Mouse (Mus musculus) neural tube, embryonic 13.5 days (tissue): ENCODE measurements at regions not wholly inside any gene's neighbourhood (a gene's known extent, or its start where the extent isn't known, plus 50 kb on each side); places are given as distances from the start of the nearest gene placed in this dataset.

Experiments
- ATAC-seq: fragments of 200-750 bp; cut with Nextera tagmentation; 2 replicates; pipeline ENCODE4 v1.8.0; 2017; ENCODE audit warnings: low read depth, mild to moderate bottlenecking, moderate TSS enrichment, moderate library complexity
- H3K27ac ChIP-seq: fragments of 300-500 bp; sonication (generic); replicated peaks from 2 replicates; pipeline ENCODE4 v1.5.1; 2015; ENCODE audit warnings: moderate library complexity, mild to moderate bottlenecking, inconsistent platforms
- H3K27me3 ChIP-seq: fragments of 300-500 bp; sonication (generic); 2 replicates; pipeline ENCODE4 v1.6.1; 2015; ENCODE audit warnings: mild to moderate bottlenecking, inconsistent platforms
- H3K36me3 ChIP-seq: fragments of 300-500 bp; sonication (generic); 2 replicates; pipeline ENCODE4 v1.6.1; 2015; ENCODE audit warnings: mild to moderate bottlenecking, inconsistent platforms
- H3K4me1 ChIP-seq: fragments of 300-500 bp; sonication (generic); replicated peaks from 2 replicates; pipeline ENCODE4 v1.6.1; 2015; ENCODE audit warnings: inconsistent platforms
- H3K4me2 ChIP-seq: fragments of 300-500 bp; sonication (generic); 2 replicates; pipeline ENCODE4 v1.6.1; 2015; ENCODE audit warnings: inconsistent platforms, mild to moderate bottlenecking, moderate library complexity
- H3K4me3 ChIP-seq: fragments of 300-500 bp; sonication (generic); 2 replicates; pipeline ENCODE4 v1.5.1; 2015; ENCODE audit warnings: mild to moderate bottlenecking, inconsistent platforms
- H3K9ac ChIP-seq: fragments of 300-500 bp; sonication (generic); 2 replicates; pipeline ENCODE4 v1.6.1; 2015; ENCODE audit warnings: moderate library complexity, mild to moderate bottlenecking, inconsistent platforms
- H3K9me3 ChIP-seq: fragments of 300-500 bp; sonication (generic); 2 replicates; pipeline ENCODE4 v1.6.1; 2016; ENCODE audit warnings: inconsistent platforms
- WGBS: fragments of 180-500 bp; shearing (Covaris S2); methylation state at CpG from one replicate; pipeline ENCODE4 v1.1.7; 2015; 5-methylcytosine and 5-hydroxymethylcytosine counted together

DNA sequence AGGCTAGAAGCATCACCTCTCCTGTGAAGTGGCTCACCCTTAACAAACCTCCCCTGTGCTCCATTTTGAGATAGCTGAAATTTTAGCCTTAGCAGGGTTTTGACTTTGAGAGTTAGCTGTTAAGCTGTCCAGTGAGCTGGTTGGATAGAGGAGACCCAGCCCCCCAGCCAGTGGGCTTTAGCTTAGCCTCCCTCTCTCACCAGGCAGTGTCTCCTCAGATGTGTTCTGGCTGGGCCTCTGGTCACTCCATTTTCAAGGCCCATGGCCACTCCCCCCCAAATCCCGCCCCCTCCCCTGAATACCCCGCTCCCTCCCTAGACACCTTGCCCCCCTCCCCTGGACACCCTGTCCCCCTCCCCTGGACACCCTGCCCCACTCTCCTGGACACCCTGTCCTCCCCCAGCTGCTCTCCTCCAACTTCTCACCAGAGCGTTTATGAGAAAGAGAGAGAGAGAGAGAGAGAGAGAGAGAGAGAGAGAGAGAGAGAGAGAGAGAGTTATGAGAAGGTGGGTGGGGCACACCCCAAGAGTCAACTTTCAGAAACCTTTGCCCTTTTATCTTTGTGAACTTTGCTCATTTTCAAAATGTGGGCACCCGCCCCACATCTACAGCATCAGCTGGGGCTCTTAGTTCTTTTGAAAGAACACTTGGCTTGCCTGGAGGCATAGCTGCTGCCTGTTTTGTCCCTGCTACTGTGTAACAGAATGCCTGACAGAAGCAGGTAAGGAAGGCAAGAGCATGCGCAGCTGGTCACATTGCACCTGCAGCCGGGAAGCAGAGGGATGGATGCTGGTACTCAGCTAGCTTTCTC, 161.3 kb downstream of the Gadd45g start:
- no peak overlapping the region for H3K27ac ChIP-seq
- 0 out of 2 replicates have a peak, but pooled peaks cover 2% of the 10 kb centered on the region for H3K27me3 ChIP-seq
- WGBS: 73% methylated on average over 6 of the region's 6 CpGs
- H3K9ac ChIP-seq: no peak overlapping the region
- no peaks in the 10 kb centered on the region for H3K4me1 ChIP-seq
- H3K4me2 ChIP-seq: no peak overlapping the region
- H3K9me3 ChIP-seq: no peaks in the 10 kb centered on the region
- ATAC-seq: no peak
- no peaks in the 10 kb centered on the region for H3K36me3 ChIP-seq
- H3K4me3 ChIP-seq: no peak overlapping the region

DNA sequence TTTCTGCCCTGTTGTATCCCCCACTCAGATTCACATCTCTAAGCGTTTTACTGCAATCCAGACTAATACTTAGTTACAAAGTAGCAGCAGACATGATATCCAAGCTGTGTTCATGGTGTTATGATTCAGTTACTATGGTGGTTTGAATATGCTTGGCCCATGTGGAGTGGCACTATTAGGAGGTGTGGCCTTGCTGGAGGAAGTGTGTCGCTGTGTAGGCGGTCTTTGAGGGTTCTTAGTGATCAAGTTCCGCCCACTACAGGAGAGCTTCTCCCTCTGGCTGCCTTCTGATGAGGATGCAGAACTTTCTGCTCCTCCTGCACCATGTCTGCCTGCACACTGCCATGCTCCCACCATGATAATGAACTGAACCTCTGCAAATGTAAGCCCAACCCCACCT, 162.8 kb downstream of the Gadd45g start:
- ATAC-seq: no peak
- 89% methylated on average over 4 of the region's 4 CpGs for WGBS

DNA sequence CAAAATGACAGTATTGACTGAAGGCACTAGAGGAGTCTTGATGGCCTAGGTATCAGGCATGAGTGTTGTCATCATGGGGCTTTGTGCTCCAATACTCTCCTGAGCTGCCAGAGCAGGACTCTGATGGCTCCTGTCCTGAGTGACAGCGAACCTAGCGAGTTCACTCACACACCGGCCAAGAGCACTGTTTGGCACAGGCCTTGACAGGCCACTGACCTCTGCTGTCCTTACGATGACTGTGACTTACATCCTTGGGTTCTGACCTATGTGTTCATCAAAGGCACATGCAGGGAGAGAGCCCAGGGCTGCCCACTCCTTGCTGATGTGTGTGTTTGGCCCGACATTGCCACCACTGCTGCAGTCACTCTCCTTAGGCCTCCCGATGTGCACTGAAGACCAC, 163.3 kb downstream of the Gadd45g start:
- Histone ChIP-seq H3K36me3 (no peaks in the 10 kb centered on the region), H3K27ac (no peak overlapping the region), H3K4me2 (no peak overlapping the region), H3K4me3 (no peak overlapping the region), H3K27me3 (0 out of 2 replicates have a peak, but pooled peaks cover 2% of the 10 kb centered on the region), H3K9me3 (no peaks in the 10 kb centered on the region), H3K9ac (no peak overlapping the region), H3K4me1 (peaks cover 15% of the 10 kb centered on the region)
- WGBS: 91% methylated on average over 6 of the region's 6 CpGs
- ATAC-seq: no peak

More for the DNA sequence above, 162.8 kb downstream of the Gadd45g start:
- Histone ChIP-seq H3K4me3 (no peak overlapping the region), H3K9me3 (no peaks in the 10 kb centered on the region), H3K4me1 (peaks cover 10% of the 10 kb centered on the region), H3K27me3 (0 out of 2 replicates have a peak, but pooled peaks cover 2% of the 10 kb centered on the region), H3K9ac (no peak overlapping the region), H3K36me3 (no peaks in the 10 kb centered on the region), H3K4me2 (no peak overlapping the region), H3K27ac (no peak overlapping the region)

DNA sequence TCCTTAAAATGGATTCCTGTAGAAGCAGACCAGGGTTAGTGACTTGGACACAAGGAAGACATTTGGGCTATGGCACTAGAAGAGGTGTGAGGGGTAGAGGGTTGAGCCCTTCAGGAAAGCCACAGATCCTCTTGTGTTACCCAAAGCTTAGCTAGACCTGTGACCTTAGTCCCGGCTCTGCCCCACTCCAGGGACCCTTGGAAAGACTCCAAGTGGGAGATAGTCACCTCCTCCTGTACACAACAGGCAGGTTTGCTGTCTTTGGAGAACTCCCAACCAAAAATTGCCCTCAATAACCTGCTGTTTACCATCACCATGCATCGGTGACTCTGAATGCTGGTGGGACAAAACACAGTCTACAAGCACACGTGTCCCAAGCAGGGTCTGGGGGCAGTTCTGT, 164.5 kb downstream of the Gadd45g start:
- WGBS: 72% methylated on average over 3 of the region's 3 CpGs
- no peak for ATAC-seq
- 0 out of 2 replicates have a peak, but pooled peaks cover 2% of the 10 kb centered on the region for H3K27me3 ChIP-seq
- H3K4me2 ChIP-seq: no peak overlapping the region
- H3K27ac ChIP-seq: no peak overlapping the region
- H3K4me3 ChIP-seq: no peak overlapping the region
- no peaks in the 10 kb centered on the region for H3K36me3 ChIP-seq
- no peak overlapping the region for H3K9ac ChIP-seq
- H3K9me3 ChIP-seq: no peaks in the 10 kb centered on the region
- peaks cover 27% of the 10 kb centered on the region for H3K4me1 ChIP-seq

DNA sequence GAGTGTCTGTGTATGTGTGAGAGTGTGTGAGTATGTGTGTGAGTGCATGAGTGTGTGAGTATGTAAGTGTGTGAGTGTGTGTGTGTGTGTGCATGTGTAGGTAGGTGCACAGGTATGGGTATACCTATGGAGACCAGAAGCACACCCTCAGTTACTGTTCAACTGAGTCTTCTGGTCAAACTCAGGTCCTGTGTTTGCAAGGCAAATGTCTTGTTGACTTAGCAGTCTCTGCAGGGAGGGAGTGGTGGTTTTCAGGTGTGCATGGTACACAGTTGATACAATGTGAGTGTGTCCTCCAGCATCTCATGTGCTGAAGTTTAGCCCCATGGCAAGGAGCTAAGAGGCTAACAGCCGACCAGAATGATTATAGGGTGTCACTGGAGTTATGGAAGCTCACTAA, 166.7 kb downstream of the Gadd45g start:
- 78% methylated on average over 1 of the region's 1 CpGs for WGBS
- Histone ChIP-seq H3K4me2 (no peak overlapping the region), H3K36me3 (no peaks in the 10 kb centered on the region), H3K27me3 (peaks cover 3% of the 10 kb centered on the region; the same call in 1 of the 2 replicates), H3K9ac (no peak overlapping the region), H3K4me1 (peaks cover 46% of the 10 kb centered on the region), H3K9me3 (no peaks in the 10 kb centered on the region), H3K4me3 (no peak overlapping the region), H3K27ac (no peak overlapping the region)
- ATAC-seq: no peak

DNA sequence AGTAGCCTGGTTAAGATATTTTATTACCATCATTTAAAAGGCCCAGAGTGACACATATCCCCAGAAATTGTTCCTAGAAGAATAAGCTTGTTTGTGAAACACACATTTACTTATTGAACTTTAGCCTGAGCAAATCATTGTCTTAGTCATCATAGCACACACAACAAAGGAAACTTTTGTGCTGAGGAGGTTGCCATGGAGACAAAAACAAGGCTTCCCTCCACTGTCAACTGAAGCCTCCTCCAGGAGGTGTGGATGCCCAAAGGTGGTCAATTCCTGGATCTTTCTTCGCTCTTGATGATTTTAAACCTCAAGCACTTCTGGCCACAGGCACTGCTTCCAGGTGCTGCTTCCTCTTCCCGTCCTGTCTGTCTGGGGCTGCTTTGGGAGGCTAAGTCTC, 167.3 kb downstream of the Gadd45g start:
- H3K27ac ChIP-seq: peak overlapping the region; percentile 87; the same call in 1 of the 2 replicates
- no peak for ATAC-seq
- no peaks in the 10 kb centered on the region for H3K36me3 ChIP-seq
- H3K4me1 ChIP-seq: peaks cover 46% of the 10 kb centered on the region
- 53% methylated on average over 2 of the region's 2 CpGs for WGBS
- peaks cover 3% of the 10 kb centered on the region; the same call in 1 of the 2 replicates for H3K27me3 ChIP-seq
- H3K4me2 ChIP-seq: no peak overlapping the region
- H3K4me3 ChIP-seq: no peak overlapping the region
- H3K9me3 ChIP-seq: no peaks in the 10 kb centered on the region
- no peak overlapping the region for H3K9ac ChIP-seq

DNA sequence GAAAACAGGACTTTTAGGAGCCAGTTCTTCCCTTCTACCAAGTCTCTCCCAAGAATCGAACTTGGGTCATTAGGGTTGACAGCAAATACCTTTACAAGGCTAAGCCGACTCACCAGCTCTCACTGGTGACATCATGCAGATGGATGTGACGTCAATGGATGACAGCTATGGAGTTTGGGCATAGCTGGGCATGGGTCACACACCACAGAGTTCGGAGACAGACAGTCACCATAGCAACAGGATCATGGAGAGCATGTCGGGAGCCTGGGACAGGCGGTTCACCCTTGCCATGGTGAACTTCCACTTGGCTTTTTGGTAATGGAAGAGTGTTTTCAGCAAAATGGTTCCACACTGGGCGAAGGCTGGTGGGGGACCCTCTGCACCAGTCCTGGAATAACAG, 168.1 kb downstream of the Gadd45g start:
- no peaks in the 10 kb centered on the region for H3K9me3 ChIP-seq
- WGBS: 35% methylated on average over 7 of the region's 7 CpGs
- H3K4me3 ChIP-seq: no peak overlapping the region
- H3K27ac ChIP-seq: peak overlapping the region; percentile 87
- H3K27me3 ChIP-seq: peaks cover 3% of the 10 kb centered on the region; the same call in 1 of the 2 replicates
- H3K9ac ChIP-seq: no peak overlapping the region
- no peaks in the 10 kb centered on the region for H3K36me3 ChIP-seq
- H3K4me1 ChIP-seq: peaks cover 46% of the 10 kb centered on the region
- no peak overlapping the region for H3K4me2 ChIP-seq
- ATAC-seq: peak; percentile 63

DNA sequence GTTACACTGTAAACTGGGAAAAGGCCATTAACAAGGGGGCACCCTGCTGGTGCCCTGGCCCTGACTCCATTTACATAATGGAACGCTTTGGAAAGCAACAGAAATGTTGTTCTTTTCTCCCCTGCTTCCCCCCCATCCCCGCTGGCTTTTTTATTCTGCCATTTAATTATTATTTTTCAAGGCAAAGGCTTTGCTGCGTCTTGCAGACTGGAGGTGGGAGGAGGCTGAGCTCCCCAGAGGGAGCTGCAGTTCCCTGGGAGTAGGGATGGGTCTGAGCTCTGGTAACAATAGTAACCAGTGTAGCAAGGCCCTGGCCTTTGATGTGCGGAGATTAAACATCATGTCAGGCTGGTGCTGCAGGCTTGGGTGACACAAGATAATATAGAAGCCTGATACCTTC, 168.6 kb downstream of the Gadd45g start:
- Histone ChIP-seq H3K36me3 (no peaks in the 10 kb centered on the region), H3K27ac (peak overlapping the region; percentile 87), H3K4me1 (peaks cover 46% of the 10 kb centered on the region), H3K4me2 (no peak overlapping the region), H3K9ac (peak overlapping the region; percentile 43; the same call in 1 of the 2 replicates), H3K27me3 (peaks cover 3% of the 10 kb centered on the region; the same call in 1 of the 2 replicates), H3K4me3 (no peak overlapping the region), H3K9me3 (no peaks in the 10 kb centered on the region)
- 0 out of 2 replicates have a peak, but pooled peaks have one; percentile 51 for ATAC-seq
- WGBS: 4% methylated on average over 4 of the region's 4 CpGs

DNA sequence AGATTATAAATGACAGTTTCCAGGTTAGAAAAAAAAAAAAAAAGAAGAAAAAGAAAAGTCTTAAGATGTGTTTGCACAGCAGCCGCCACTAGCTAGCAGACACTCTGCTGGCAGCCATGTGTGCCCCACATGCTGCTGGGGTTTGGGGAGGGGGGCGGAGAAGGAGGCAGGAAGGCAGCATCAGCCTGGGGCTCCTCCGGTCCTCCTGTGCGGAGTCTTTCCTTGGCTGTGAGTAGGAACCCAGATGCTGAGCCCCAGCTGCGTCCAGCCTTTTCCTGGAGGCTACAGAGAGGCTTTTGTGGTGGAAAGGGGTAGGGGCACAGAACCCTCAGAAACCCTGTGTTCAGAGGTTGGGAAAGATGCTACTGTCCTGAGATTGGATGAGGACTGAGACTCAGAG, 169.0 kb downstream of the Gadd45g start:
- Histone ChIP-seq H3K4me3 (no peak overlapping the region), H3K9ac (peak overlapping the region; percentile 43; the same call in 1 of the 2 replicates), H3K4me1 (peaks cover 46% of the 10 kb centered on the region), H3K27ac (peak overlapping the region; percentile 87), H3K4me2 (no peak overlapping the region), H3K27me3 (peaks cover 3% of the 10 kb centered on the region; the same call in 1 of the 2 replicates), H3K36me3 (no peaks in the 10 kb centered on the region), H3K9me3 (no peaks in the 10 kb centered on the region)
- 7% methylated on average over 5 of the region's 5 CpGs for WGBS
- peak; percentile 52; the same call in 1 of the 2 replicates for ATAC-seq

DNA sequence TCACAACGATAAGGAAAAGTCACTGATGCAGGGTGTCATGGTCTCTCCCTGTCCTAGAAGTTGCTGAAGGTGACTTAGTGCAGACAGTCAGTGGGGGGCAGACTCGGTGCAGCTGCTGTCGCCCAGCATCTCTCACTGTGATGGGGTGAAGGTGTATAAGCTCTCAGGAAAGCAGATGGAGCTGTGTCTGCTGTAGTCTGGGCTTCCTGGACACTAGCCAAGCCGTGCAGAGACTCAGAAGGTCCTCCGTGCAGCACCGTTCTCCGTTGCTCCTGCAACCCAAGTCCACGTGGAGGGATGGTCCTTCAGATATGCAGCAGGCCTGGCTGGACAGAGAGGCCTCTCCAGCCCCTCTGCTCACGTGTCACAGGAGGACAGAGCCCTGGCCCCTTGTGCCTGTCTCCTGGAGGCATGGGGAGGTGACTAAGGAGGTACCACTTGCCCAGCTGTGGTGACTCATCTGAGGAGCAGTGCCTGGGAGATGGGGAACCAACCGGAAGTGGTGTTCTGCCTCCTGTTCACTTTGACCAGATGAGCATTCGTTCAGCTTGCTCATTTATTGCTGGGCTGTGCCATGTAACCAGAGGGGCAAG, 171.2 kb downstream of the Gadd45g start:
- no peaks in the 10 kb centered on the region for H3K9me3 ChIP-seq
- no peaks in the 10 kb centered on the region for H3K36me3 ChIP-seq
- no peak overlapping the region for H3K4me2 ChIP-seq
- H3K27ac ChIP-seq: no peak overlapping the region
- no peak overlapping the region for H3K9ac ChIP-seq
- H3K4me3 ChIP-seq: no peak overlapping the region
- H3K27me3 ChIP-seq: peaks cover 3% of the 10 kb centered on the region; the same call in 1 of the 2 replicates
- ATAC-seq: no peak
- peaks cover 61% of the 10 kb centered on the region for H3K4me1 ChIP-seq
- 80% methylated on average over 11 of the region's 11 CpGs for WGBS

DNA sequence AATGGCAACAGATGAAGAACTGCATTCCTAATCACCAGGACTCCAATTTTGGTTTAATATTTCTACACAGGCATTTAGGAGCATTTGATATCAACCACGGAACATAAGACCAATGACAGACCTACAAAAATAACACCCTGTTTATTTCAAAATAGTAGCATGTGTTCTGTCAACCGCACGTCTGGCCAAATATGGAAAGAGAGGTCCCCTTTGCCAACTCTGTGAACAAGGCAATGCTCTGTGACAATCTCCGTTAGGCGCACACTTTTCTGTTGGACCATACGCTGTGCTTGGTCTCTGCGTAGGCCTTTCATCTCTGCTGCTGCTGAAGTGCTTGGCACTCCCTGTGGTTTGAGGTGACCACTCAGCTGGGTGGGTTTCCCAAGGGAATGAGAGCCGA, 173.2 kb downstream of the Gadd45g start:
- peaks cover 3% of the 10 kb centered on the region; the same call in 1 of the 2 replicates for H3K27me3 ChIP-seq
- no peaks in the 10 kb centered on the region for H3K36me3 ChIP-seq
- no peak overlapping the region for H3K9ac ChIP-seq
- WGBS: 92% methylated on average over 8 of the region's 8 CpGs
- no peak overlapping the region for H3K4me2 ChIP-seq
- peaks cover 58% of the 10 kb centered on the region for H3K4me1 ChIP-seq
- H3K9me3 ChIP-seq: no peaks in the 10 kb centered on the region
- ATAC-seq: no peak
- H3K27ac ChIP-seq: no peak overlapping the region
- no peak overlapping the region for H3K4me3 ChIP-seq

DNA sequence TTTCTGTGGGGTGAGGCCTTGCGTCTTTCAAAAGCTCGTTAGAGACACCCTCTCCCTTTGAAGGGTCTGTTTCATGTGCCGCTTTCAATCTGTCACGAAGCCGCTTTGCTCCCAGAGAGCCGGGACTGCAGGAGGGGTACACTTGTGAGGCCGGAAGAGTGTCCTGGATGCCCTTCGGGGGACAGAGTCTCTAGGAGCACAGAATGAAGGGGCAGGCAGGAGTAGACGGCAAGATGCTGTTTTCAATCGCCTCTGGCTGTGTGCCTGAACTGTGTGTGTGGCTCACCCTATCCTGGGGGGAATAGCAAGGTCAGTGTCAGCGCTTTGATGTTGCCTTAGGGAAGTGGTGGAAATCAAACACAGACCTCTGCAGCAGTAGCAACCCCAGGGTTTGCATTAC, 174.7 kb downstream of the Gadd45g start:
- Histone ChIP-seq H3K36me3 (no peaks in the 10 kb centered on the region), H3K4me3 (no peak overlapping the region), H3K4me2 (no peak overlapping the region), H3K27ac (no peak overlapping the region), H3K4me1 (peaks cover 58% of the 10 kb centered on the region), H3K9me3 (no peaks in the 10 kb centered on the region), H3K9ac (no peak overlapping the region), H3K27me3 (peaks cover 3% of the 10 kb centered on the region; the same call in 1 of the 2 replicates)
- 33% methylated on average over 11 of the region's 11 CpGs for WGBS
- ATAC-seq: no peak
